Mouse (Mus musculus): Measurements from ENCODE around the gene Olfr1140. TPM values are rescaled to one million over a fixed set of nuclear protein-coding genes. Genes with fewer than 3 reads are reported as not detected.

The Olfr1140 gene
- not detected in 2 replicates for polyA plus RNA-seq (2014; fragmentation: Nextera tagmentation; extraction: Ambion mirVana)

DNA sequence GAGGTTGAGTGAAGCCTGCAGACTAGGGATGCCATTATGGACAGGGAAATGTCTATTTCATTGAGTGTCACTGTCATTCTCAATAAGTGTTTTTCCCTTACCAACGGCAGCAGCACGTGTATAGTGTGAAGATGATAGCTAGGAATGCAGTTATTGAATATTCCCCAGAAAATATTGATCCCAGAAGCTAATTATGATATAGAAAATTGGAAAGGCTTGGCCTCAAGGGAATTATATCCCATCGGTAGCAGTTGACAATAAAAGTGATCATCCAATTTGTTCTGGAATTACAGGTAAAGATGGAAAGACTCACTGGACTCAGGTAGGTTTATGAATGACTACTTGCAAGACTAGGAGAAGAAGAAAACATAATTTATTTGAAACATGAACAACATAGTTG is at the start of gene Olfr1140:
Olfr1140 (plus strand) TSS at position 301 of the 400 bp plus-strand sequence.
- no peak within 1 kb of the TSS for H3K27ac ChIP-seq (replicated peaks; ENCODE audit: low read depth, low read length)
- H3K4me3 ChIP-seq (ENCODE audit: low read depth, low read length): no peak within 1 kb of the TSS
- H3K27me3 ChIP-seq (ENCODE audit: control insufficient read depth, insufficient read depth, low read length): no peaks in the 10 kb centered on the region
- H3K9me3 ChIP-seq (ENCODE audit: control insufficient read depth, low read length): no peaks in the 10 kb centered on the region
- no peak within 1 kb of the TSS for H3K4me2 ChIP-seq (ENCODE audit: low read depth, severe bottlenecking)
- no peak for ATAC-seq (ENCODE audit: insufficient number of reproducible peaks, low FRiP score, low TSS enrichment, low read depth)
- no peaks in the 10 kb centered on the region for H3K4me1 ChIP-seq (ENCODE audit: control insufficient read depth, insufficient read depth, low read length)
- H3K36me3 ChIP-seq (ENCODE audit: control insufficient read depth, insufficient read depth, low read length): no peaks in the 10 kb centered on the region
- DNase-seq (ENCODE audit: low spot score): no peak
- WGBS: 76% methylated on average over 3 of the region's 3 CpGs
- H3K9ac ChIP-seq (ENCODE audit: low read length): no peak within 1 kb of the TSS

DNA sequence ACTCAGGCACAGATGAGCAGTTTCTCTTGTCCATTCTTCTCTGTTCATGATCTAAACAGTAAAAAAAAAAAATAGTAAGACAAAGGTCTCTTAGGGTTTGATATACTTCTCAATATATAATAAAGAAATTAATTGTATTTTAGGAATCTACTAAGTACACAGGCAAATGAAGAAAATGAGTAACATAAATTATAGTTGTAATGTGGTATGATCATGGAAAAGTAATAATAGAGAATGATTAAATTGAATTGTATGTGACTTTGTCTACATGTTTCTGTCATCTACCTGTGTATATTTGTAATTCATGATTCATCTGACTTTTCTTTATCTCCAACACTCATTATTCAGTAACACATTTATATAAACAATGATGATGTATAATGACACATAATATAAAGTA is 49.7 kb upstream of the Olfr1140 start, which contains the start of gene Olfr1136:
Olfr1136 (minus strand) TSS at position 101 of the 400 bp plus-strand sequence.
- Histone ChIP-seq H3K4me2 (ENCODE audit: low read depth, severe bottlenecking) (no peak within 1 kb of the TSS), H3K4me3 (ENCODE audit: low read depth, low read length) (no peak within 1 kb of the TSS), H3K27me3 (ENCODE audit: control insufficient read depth, insufficient read depth, low read length) (no peaks in the 10 kb centered on the region), H3K36me3 (ENCODE audit: control insufficient read depth, insufficient read depth, low read length) (no peaks in the 10 kb centered on the region), H3K9ac (ENCODE audit: low read length) (no peak within 1 kb of the TSS), H3K9me3 (ENCODE audit: control insufficient read depth, low read length) (no peaks in the 10 kb centered on the region), H3K4me1 (ENCODE audit: control insufficient read depth, insufficient read depth, low read length) (no peaks in the 10 kb centered on the region), H3K27ac (replicated peaks; ENCODE audit: low read depth, low read length) (no peak within 1 kb of the TSS)
- no peak for ATAC-seq (ENCODE audit: insufficient number of reproducible peaks, low FRiP score, low TSS enrichment, low read depth)
- DNase-seq (ENCODE audit: low spot score): no peak

DNA sequence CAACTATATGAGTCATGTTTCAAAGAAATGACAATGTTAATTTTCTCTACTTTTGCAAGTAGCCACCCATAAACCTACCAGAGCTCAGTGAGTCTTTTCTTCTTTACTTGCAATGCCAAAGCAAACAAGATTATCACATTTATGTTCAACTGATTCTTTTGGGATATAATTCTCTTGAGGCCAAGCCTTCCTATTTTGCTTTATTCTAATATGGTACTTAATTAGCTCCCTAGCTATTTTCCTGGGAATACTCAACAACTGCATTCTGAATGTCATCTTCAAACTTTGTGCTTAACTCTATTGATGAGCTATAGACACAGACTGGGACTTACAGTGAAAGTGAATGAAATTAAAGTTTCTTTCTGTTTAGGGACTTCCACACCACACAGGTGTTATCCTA is 30.5 kb upstream of the Olfr1140 start, which contains the start of gene Olfr1137:
Olfr1137 (minus strand) TSS at position 101 of the 400 bp plus-strand sequence.
- Histone ChIP-seq H3K27ac (replicated peaks; ENCODE audit: low read depth, low read length) (no peak within 1 kb of the TSS), H3K4me2 (ENCODE audit: low read depth, severe bottlenecking) (no peak within 1 kb of the TSS), H3K9ac (ENCODE audit: low read length) (no peak within 1 kb of the TSS), H3K4me1 (ENCODE audit: control insufficient read depth, insufficient read depth, low read length) (no peaks in the 10 kb centered on the region), H3K9me3 (ENCODE audit: control insufficient read depth, low read length) (no peaks in the 10 kb centered on the region), H3K36me3 (ENCODE audit: control insufficient read depth, insufficient read depth, low read length) (no peaks in the 10 kb centered on the region), H3K27me3 (ENCODE audit: control insufficient read depth, insufficient read depth, low read length) (no peaks in the 10 kb centered on the region), H3K4me3 (ENCODE audit: low read depth, low read length) (no peak within 1 kb of the TSS)
- DNase-seq (ENCODE audit: low spot score) (no peak), ATAC-seq (ENCODE audit: insufficient number of reproducible peaks, low FRiP score, low TSS enrichment, low read depth) (no peak)

DNA sequence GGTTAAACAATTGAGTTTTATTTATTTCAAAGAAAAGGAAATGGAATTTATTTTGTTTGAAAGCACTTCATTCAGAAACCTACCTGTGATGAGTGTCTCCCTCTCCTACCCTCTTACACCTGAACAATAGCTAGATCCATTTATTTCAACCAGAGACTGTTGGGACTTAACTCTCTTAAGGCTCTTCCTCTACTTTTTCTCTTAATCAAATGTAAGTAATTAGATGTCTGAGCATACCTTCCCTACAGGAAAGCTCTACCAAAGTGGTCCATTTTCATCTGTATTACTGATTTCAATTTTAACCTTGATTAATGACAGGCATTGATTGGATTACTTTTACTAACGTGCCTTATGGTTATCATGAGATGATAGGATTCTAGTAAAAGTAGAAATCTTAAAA is 3.7 kb upstream of the Olfr1140 start, which contains the start of gene Olfr1138:
Olfr1138 (minus strand) TSS at position 101 of the 400 bp plus-strand sequence.
- no peaks in the 10 kb centered on the region for H3K4me1 ChIP-seq (ENCODE audit: control insufficient read depth, insufficient read depth, low read length)
- no peaks in the 10 kb centered on the region for H3K36me3 ChIP-seq (ENCODE audit: control insufficient read depth, insufficient read depth, low read length)
- no peak for ATAC-seq (ENCODE audit: insufficient number of reproducible peaks, low FRiP score, low TSS enrichment, low read depth)
- no peak within 1 kb of the TSS for H3K9ac ChIP-seq (ENCODE audit: low read length)
- no peak within 1 kb of the TSS for H3K27ac ChIP-seq (replicated peaks; ENCODE audit: low read depth, low read length)
- H3K27me3 ChIP-seq (ENCODE audit: control insufficient read depth, insufficient read depth, low read length): no peaks in the 10 kb centered on the region
- no peak within 1 kb of the TSS for H3K4me2 ChIP-seq (ENCODE audit: low read depth, severe bottlenecking)
- no peaks in the 10 kb centered on the region for H3K9me3 ChIP-seq (ENCODE audit: control insufficient read depth, low read length)
- H3K4me3 ChIP-seq (ENCODE audit: low read depth, low read length): no peak within 1 kb of the TSS
- no peak for DNase-seq (ENCODE audit: low spot score)
- WGBS: 89% methylated on average over 1 of the region's 1 CpGs

DNA sequence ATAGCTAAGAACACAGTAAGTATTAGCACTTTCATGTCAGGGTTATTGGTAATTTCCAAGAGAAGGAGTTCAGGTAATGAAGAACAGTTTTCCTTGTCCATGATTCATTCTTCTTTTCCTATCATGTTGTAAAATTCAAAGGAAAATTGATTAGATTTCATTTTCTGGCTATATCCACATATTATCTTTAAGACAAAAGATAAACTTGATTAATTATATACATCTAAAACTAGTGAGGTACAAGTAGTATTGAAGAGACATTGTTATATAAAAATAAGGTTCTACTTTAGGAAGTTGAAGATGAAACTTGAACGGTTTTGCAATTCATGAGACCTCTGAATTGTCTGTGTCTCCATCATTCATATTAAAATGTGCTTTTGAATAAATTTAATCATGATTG is 10.3 kb downstream of the Olfr1140 start, which contains the start of gene Olfr1141:
Olfr1141 (minus strand) TSS at position 101 of the 400 bp plus-strand sequence.
- H3K27me3 ChIP-seq (ENCODE audit: control insufficient read depth, insufficient read depth, low read length): no peaks in the 10 kb centered on the region
- DNase-seq (ENCODE audit: low spot score) (no peak), ATAC-seq (ENCODE audit: insufficient number of reproducible peaks, low FRiP score, low TSS enrichment, low read depth) (no peak)
- no peak within 1 kb of the TSS for H3K27ac ChIP-seq (replicated peaks; ENCODE audit: low read depth, low read length)
- 83% methylated on average over 1 of the region's 1 CpGs for WGBS
- H3K4me1 ChIP-seq (ENCODE audit: control insufficient read depth, insufficient read depth, low read length): no peaks in the 10 kb centered on the region
- no peaks in the 10 kb centered on the region for H3K9me3 ChIP-seq (ENCODE audit: control insufficient read depth, low read length)
- H3K4me2 ChIP-seq (ENCODE audit: low read depth, severe bottlenecking): no peak within 1 kb of the TSS
- H3K4me3 ChIP-seq (ENCODE audit: low read depth, low read length): no peak within 1 kb of the TSS
- H3K9ac ChIP-seq (ENCODE audit: low read length): no peak within 1 kb of the TSS
- no peaks in the 10 kb centered on the region for H3K36me3 ChIP-seq (ENCODE audit: control insufficient read depth, insufficient read depth, low read length)

DNA sequence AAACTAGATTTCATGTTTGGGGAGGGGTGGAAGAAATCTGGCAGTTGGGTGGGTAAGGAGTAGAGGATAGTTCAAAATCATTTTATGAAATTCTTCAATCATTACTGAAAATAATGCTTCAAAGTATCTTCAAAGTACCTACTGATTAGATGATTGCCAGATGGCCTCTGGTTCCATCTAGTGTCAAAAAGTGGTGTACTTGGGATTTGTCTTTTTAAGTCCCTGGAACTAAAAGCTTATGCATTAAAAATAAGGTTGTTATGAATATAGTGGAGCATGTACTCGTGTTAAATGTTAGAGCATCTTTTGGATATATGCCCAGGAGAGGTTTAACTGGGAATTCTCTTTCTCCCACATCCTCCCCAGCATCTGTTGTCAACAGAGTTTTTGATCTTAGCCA is 32.6 kb downstream of the Olfr1140 start:
- H3K9me3 ChIP-seq (ENCODE audit: control insufficient read depth, low read length): no peaks in the 10 kb centered on the region
- WGBS: 70% methylated on average over 1 of the region's 1 CpGs
- DNase-seq (ENCODE audit: low spot score) (no peak), ATAC-seq (ENCODE audit: insufficient number of reproducible peaks, low FRiP score, low TSS enrichment, low read depth) (no peak)
- no peak overlapping the region for H3K4me2 ChIP-seq (ENCODE audit: low read depth, severe bottlenecking)
- no peaks in the 10 kb centered on the region for H3K27me3 ChIP-seq (ENCODE audit: control insufficient read depth, insufficient read depth, low read length)
- H3K27ac ChIP-seq (replicated peaks; ENCODE audit: low read depth, low read length): no peak overlapping the region
- H3K9ac ChIP-seq (ENCODE audit: low read length): no peak overlapping the region
- H3K4me3 ChIP-seq (ENCODE audit: low read depth, low read length): no peak overlapping the region
- H3K36me3 ChIP-seq (ENCODE audit: control insufficient read depth, insufficient read depth, low read length): no peaks in the 10 kb centered on the region
- H3K4me1 ChIP-seq (ENCODE audit: control insufficient read depth, insufficient read depth, low read length): no peaks in the 10 kb centered on the region

DNA sequence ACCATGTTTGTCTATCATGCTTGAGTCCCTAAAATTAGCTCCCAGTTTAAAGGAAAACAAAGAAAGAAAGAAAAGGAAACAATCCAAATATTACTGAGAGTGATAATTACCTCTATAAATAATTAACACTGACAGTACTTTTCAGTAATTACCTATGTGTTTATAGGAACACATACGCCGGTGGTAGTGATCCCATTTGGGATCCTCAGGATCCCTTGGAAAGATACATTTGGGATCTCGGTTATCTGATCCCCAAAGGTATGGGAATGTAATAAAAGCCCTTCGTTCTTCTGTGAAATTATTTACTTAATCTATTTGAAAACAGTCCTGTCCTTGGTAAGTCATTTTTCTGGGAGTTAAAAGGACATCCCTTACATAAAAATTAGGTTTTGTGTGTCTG is 35.6 kb downstream of the Olfr1140 start, which contains the start of gene Olfr152:
Olfr152 (plus strand) TSS at position 301 of the 400 bp plus-strand sequence.
- no peak within 1 kb of the TSS for H3K9ac ChIP-seq (ENCODE audit: low read length)
- H3K4me1 ChIP-seq (ENCODE audit: control insufficient read depth, insufficient read depth, low read length): no peaks in the 10 kb centered on the region
- H3K4me3 ChIP-seq (ENCODE audit: low read depth, low read length): no peak within 1 kb of the TSS
- H3K4me2 ChIP-seq (ENCODE audit: low read depth, severe bottlenecking): no peak within 1 kb of the TSS
- H3K9me3 ChIP-seq (ENCODE audit: control insufficient read depth, low read length): no peaks in the 10 kb centered on the region
- H3K27ac ChIP-seq (replicated peaks; ENCODE audit: low read depth, low read length): no peak within 1 kb of the TSS
- ATAC-seq (ENCODE audit: insufficient number of reproducible peaks, low FRiP score, low TSS enrichment, low read depth): no peak
- WGBS: 87% methylated on average over 4 of the region's 4 CpGs
- H3K36me3 ChIP-seq (ENCODE audit: control insufficient read depth, insufficient read depth, low read length): no peaks in the 10 kb centered on the region
- no peak for DNase-seq (ENCODE audit: low spot score)
- no peaks in the 10 kb centered on the region for H3K27me3 ChIP-seq (ENCODE audit: control insufficient read depth, insufficient read depth, low read length)

Data from limb, embryonic 11.5 days (tissue).